8 mouse cellular contexts compared by ENCODE assay signal in the genomic region with DNA sequence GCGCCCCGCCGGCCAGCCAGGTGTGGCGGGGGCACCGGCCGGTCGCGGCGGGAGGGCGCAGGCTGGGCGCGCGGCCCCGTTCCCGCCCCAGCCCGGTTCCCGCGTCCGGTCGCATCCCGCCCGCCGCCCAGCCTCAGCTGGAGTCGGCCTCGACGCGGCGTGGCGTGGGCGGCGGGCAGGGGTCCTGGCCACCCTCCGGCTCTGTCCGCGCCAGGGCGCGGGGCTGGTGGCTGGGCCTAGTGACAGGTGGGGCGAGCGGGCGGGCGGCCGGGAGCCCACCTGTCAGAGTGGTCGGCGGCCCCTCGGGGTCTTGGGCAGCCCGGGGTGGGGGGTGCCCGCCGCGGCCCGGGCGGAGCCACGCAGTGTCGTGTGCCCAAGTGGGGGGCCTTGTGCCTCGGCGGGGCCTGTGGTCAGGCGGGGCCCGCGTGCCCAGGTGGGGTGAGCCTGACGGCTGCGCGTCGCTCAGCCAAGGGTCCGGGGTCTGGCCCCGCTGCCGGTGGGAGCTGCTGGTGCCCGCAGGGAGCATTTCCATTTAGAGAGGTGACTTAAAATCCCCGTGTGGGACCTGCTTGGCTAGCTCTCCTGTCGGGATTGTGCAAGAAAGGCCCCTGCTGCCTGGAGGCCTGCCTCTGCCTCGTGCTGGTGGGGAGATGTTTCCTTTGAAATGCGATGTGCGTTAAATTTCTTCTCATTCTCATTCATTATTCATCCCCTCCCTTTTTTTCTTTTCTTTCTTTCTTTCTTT. TPM values are rescaled to one million over a fixed set of nuclear protein-coding genes. Genes with fewer than 3 reads are reported as not detected.
DNase-seq lines count a peak whose midpoint lies in the region; ATAC-seq and TF ChIP-seq lines count a peak whose summit lies in the region.

No protein-coding gene starts in this region.

- H3K36me3 ChIP-seq in C2C12 (ENCODE audit: control insufficient read depth, insufficient read depth), result peaks cover 44% of the 10 kb centered on the region
- H3K36me3 ChIP-seq in heart, embryonic 12.5 days, result peaks cover 37% of the 10 kb centered on the region
- H3K36me3 ChIP-seq in kidney, embryonic 14.5 days (ENCODE audit: control insufficient read depth, insufficient read depth, low read length), result peaks cover 38% of the 10 kb centered on the region
- peaks cover 13% of the 10 kb centered on the region for H3K36me3 ChIP-seq in small intestine, adult 2 months (ENCODE audit: control insufficient read depth, insufficient read depth, low read length)

- H3K4me3 ChIP-seq in C2C12 (ENCODE audit: insufficient read depth, poor library complexity, severe bottlenecking), result peak overlapping the region; percentile 76
- peak overlapping the region; percentile 96 for H3K4me3 ChIP-seq in heart, embryonic 12.5 days
- peak overlapping the region; percentile 85 for H3K4me3 ChIP-seq in kidney, embryonic 14.5 days (ENCODE audit: low read length)
- H3K4me3 ChIP-seq in small intestine, adult 2 months (ENCODE audit: low read depth, low read length), result peak overlapping the region; percentile 84

- H3K27me3 ChIP-seq in C2C12 (ENCODE audit: control insufficient read depth, insufficient read depth, insufficient read length), result no peaks in the 10 kb centered on the region
- no peaks in the 10 kb centered on the region for H3K27me3 ChIP-seq in heart, embryonic 12.5 days (replicated peaks)
- H3K27me3 ChIP-seq in kidney, embryonic 14.5 days (ENCODE audit: control insufficient read depth, insufficient read depth, low read length), result no peaks in the 10 kb centered on the region
- H3K27me3 ChIP-seq in small intestine, adult 2 months (ENCODE audit: control insufficient read depth, insufficient read depth, low read length), result no peaks in the 10 kb centered on the region

- H3K4me2 ChIP-seq in heart, embryonic 12.5 days, result peak overlapping the region; percentile 86
- H3K4me2 ChIP-seq in kidney, embryonic 14.5 days (replicated peaks; ENCODE audit: low read depth, low read length), result peak overlapping the region; percentile 63

- peaks cover 54% of the 10 kb centered on the region for H3K79me2 ChIP-seq in C2C12 (ENCODE audit: control insufficient read depth, insufficient read depth)

- H3K9ac ChIP-seq in heart, embryonic 12.5 days, result peak overlapping the region; percentile 99
- peak overlapping the region; percentile 96 for H3K9ac ChIP-seq in kidney, embryonic 14.5 days (ENCODE audit: low read depth, low read length)

- H3K4me1 ChIP-seq in heart, embryonic 12.5 days (replicated peaks), result peaks cover 22% of the 10 kb centered on the region
- peaks cover 13% of the 10 kb centered on the region for H3K4me1 ChIP-seq in kidney, embryonic 14.5 days (ENCODE audit: control insufficient read depth, insufficient read depth, low read length)
- peaks cover 6% of the 10 kb centered on the region; the same call in 1 of the 2 replicates for H3K4me1 ChIP-seq in small intestine, adult 2 months (ENCODE audit: control insufficient read depth, insufficient read depth, insufficient read length, low read length)

- no peak for TF ChIP-seq CTCF in C2C12 (IDR thresholded peaks at IDR 0.05; ENCODE audit: control insufficient read depth, insufficient read depth, insufficient read length)
- no peak for TF ChIP-seq CTCF in small intestine, adult 2 months (IDR thresholded peaks at IDR 0.05; ENCODE audit: extremely low read depth, insufficient read length, insufficient replicate concordance, low read depth, low read length)

- no peak for TF ChIP-seq POLR2A in small intestine, adult 2 months (IDR thresholded peaks at IDR 0.05; ENCODE audit: low read depth, low read length)

- H3K79me3 ChIP-seq in C2C12 (ENCODE audit: low read depth), result peaks cover 52% of the 10 kb centered on the region

- ATAC-seq in heart, embryonic 12.5 days (ENCODE audit: insufficient number of reproducible peaks, low FRiP score), result peak; percentile 56
- peak; percentile 68 for ATAC-seq in kidney, embryonic 14.5 days (ENCODE audit: low FRiP score, low TSS enrichment)

- WGBS in heart, embryonic 12.5 days, result under 1% methylated on average over 70 of the region's 70 CpGs
- under 1% methylated on average over 49 of the region's 70 CpGs for WGBS in kidney, embryonic 14.5 days
- under 1% methylated on average over 67 of the region's 70 CpGs for WGBS in small intestine, adult 2 months

- DNase-seq in MN1 (ENCODE audit: low spot score), result peak; percentile 58
- peak; percentile 50 to 52 for DNase-seq in cerebellum, postnatal 14 days
- peak; percentile 32 for DNase-seq in lung, postnatal 14 days
- DNase-seq in layer of hippocampus, adult 18-20 months (ENCODE audit: low spot score in 2 of 2), result no peak

- peak overlapping the region; percentile 57 for H3K27ac ChIP-seq in heart, embryonic 12.5 days (ENCODE audit: poor library complexity, severe bottlenecking)
- peak overlapping the region; percentile 59; the same call in 1 of the 2 replicates for H3K27ac ChIP-seq in kidney, embryonic 14.5 days (ENCODE audit: low read depth, low read length)
- H3K27ac ChIP-seq in small intestine, adult 2 months (ENCODE audit: insufficient read depth, low read depth, low read length), result no peak overlapping the region

- no peaks in the 10 kb centered on the region for H3K9me3 ChIP-seq in heart, embryonic 12.5 days (replicated peaks)
- H3K9me3 ChIP-seq in kidney, embryonic 14.5 days (ENCODE audit: control insufficient read depth, low read length), result no peaks in the 10 kb centered on the region

- peak overlapping the region; percentile 88 for H3ac ChIP-seq in C2C12 (ENCODE audit: control insufficient read depth, insufficient read length, low read depth)

TF ChIP-seq in C2C12, 6 proteins besides CTCF, POLR2A, EP300 and RAD21:
- TF ChIP-seq FOSL1 (IDR thresholded peaks at IDR 0.05; ENCODE audit: insufficient read depth, low read length, poor library complexity, severe bottlenecking) (no peak), MYOG (IDR thresholded peaks at IDR 0.05; ENCODE audit: control insufficient read depth, extremely low read depth, insufficient read length) (no peak), CEBPB (IDR thresholded peaks at IDR 0.05; ENCODE audit: low read depth) (peak; percentile 72), MAX (IDR thresholded peaks at IDR 0.05) (peak; percentile 58), USF1 (IDR thresholded peaks at IDR 0.05; ENCODE audit: low read depth) (no peak), MYOD1 (IDR thresholded peaks at IDR 0.05; ENCODE audit: control insufficient read depth, insufficient read length, low read depth) (no peak)

RNA-seq across cellular contexts. Expression of a gene that starts 0.5 kb away (rescaled TPM):
- polyA plus RNA-seq in C2C12 (2012; fragmentation: generic; extraction: Trizol), result 124 TPM
- polyA plus RNA-seq in heart, embryonic 12.5 days (2016; fragmentation: Nextera tagmentation; extraction: Ambion mirVana), result 105 and 114 TPM in 2 replicates
- polyA plus RNA-seq in kidney, embryonic 14.5 days (2014; fragmentation: Nextera tagmentation; extraction: Ambion mirVana), result 146 and 201 TPM in 2 replicates
- polyA plus RNA-seq in small intestine, adult 2 months (2012; rRNA removed), result 13.3 and 22.7 TPM in 2 replicates
- 10 to 100 TPM; 57.6 to 58.0 TPM for total RNA-seq in layer of hippocampus, adult 18-20 months (2021)

RNA-seq across cellular contexts. Expression of a gene that starts 51.1 kb away (rescaled TPM):
- 11.9 TPM for polyA plus RNA-seq in C2C12 (2012; fragmentation: generic; extraction: Trizol)
- 34.5 and 41.2 TPM in 2 replicates for polyA plus RNA-seq in heart, embryonic 12.5 days (2016; fragmentation: Nextera tagmentation; extraction: Ambion mirVana)
- 28.4 and 40.5 TPM in 2 replicates for polyA plus RNA-seq in kidney, embryonic 14.5 days (2014; fragmentation: Nextera tagmentation; extraction: Ambion mirVana)
- 11.4 and 38.4 TPM in 2 replicates for polyA plus RNA-seq in small intestine, adult 2 months (2012; rRNA removed)
- 10 to 100 TPM; 44.3 to 47.1 TPM for total RNA-seq in layer of hippocampus, adult 18-20 months (2021)

RNA-seq across cellular contexts. Expression of a gene that starts 51.1 kb away (rescaled TPM):
- 12.2 TPM for polyA plus RNA-seq in C2C12 (2012; fragmentation: generic; extraction: Trizol)
- 28.3 and 29.6 TPM in 2 replicates for polyA plus RNA-seq in heart, embryonic 12.5 days (2016; fragmentation: Nextera tagmentation; extraction: Ambion mirVana)
- 17.4 and 26.4 TPM in 2 replicates for polyA plus RNA-seq in kidney, embryonic 14.5 days (2014; fragmentation: Nextera tagmentation; extraction: Ambion mirVana)
- polyA plus RNA-seq in small intestine, adult 2 months (2012; rRNA removed), result 7.0 and 8.7 TPM in 2 replicates
- total RNA-seq in layer of hippocampus, adult 18-20 months (2021), result 10 to 100 TPM; 39.4 to 39.9 TPM

RNA-seq across cellular contexts. Expression of a gene that starts 57.6 kb away (rescaled TPM):
- polyA plus RNA-seq in C2C12 (2012; fragmentation: generic; extraction: Trizol), result not detected
- 0.36 TPM in 1 of 2 replicates, not detected in the other for polyA plus RNA-seq in heart, embryonic 12.5 days (2016; fragmentation: Nextera tagmentation; extraction: Ambion mirVana)
- not detected in 2 replicates for polyA plus RNA-seq in kidney, embryonic 14.5 days (2014; fragmentation: Nextera tagmentation; extraction: Ambion mirVana)
- 0.06 and 0.13 TPM in 2 replicates for polyA plus RNA-seq in small intestine, adult 2 months (2012; rRNA removed)
- not detected for total RNA-seq in layer of hippocampus, adult 18-20 months (2021)

Comparison
In these comparisons a context has a peak if more than half of its experiments do, and no peak if none do; other contexts are left out.
1. DNase-seq: peak in MN1 (single experiment), cerebellum, postnatal 14 days (2 of 2) and lung, postnatal 14 days (single experiment); none in layer of hippocampus, adult 18-20 months (0 of 2).
2. Peak in every context shown above with its lines, with median percentiles within 50 percentile points of each other: H3K4me3 ChIP-seq.